Mouse (Mus musculus): ENCODE data around the gene Ndufaf5. TPM values are rescaled to one million over a fixed set of nuclear protein-coding genes. Genes with fewer than 3 reads are reported as not detected.

The Ndufaf5 gene
- polyA plus RNA-seq, 1 experiment from 2014 or later = 49.3 TPM

GRCm38 (mm10) chr2:140200713-140201112 is 30.3 kb downstream of the Ndufaf5 start:
- peaks cover 50% of the 10 kb centered on the region for H3K36me3 ChIP-seq (ENCODE audit: control insufficient read depth, insufficient read depth, low read length)
- no peaks in the 10 kb centered on the region for H3K4me1 ChIP-seq (ENCODE audit: control insufficient read depth, insufficient read depth, low read length)
- WGBS = 91% methylated on average over 2 of the region's 2 CpGs
- ATAC-seq (ENCODE audit: low FRiP score, low TSS enrichment) (no peak), DNase-seq (peak; percentile 43)
- H3K9me3 ChIP-seq (ENCODE audit: control insufficient read depth, low read length) = no peaks in the 10 kb centered on the region
- no peaks in the 10 kb centered on the region for H3K27me3 ChIP-seq (ENCODE audit: control insufficient read depth, insufficient read depth, low read length)
- no peak overlapping the region for H3K4me2 ChIP-seq (ENCODE audit: low read length)
- H3K27ac ChIP-seq (replicated peaks; ENCODE audit: low read depth, low read length) = no peak overlapping the region
- H3K4me3 ChIP-seq (replicated peaks; ENCODE audit: low read depth, low read length) = no peak overlapping the region
- no peak overlapping the region for H3K9ac ChIP-seq (replicated peaks; ENCODE audit: low read length)

GRCm38 (mm10) chr2:140202573-140202972 is 32.1 kb downstream of the Ndufaf5 start:
- Histone ChIP-seq H3K4me3 (replicated peaks; ENCODE audit: low read depth, low read length) (no peak overlapping the region), H3K9me3 (ENCODE audit: control insufficient read depth, low read length) (no peaks in the 10 kb centered on the region), H3K27ac (replicated peaks; ENCODE audit: low read depth, low read length) (no peak overlapping the region), H3K4me2 (ENCODE audit: low read length) (no peak overlapping the region), H3K27me3 (ENCODE audit: control insufficient read depth, insufficient read depth, low read length) (no peaks in the 10 kb centered on the region), H3K36me3 (ENCODE audit: control insufficient read depth, insufficient read depth, low read length) (peaks cover 47% of the 10 kb centered on the region), H3K9ac (replicated peaks; ENCODE audit: low read length) (no peak overlapping the region), H3K4me1 (ENCODE audit: control insufficient read depth, insufficient read depth, low read length) (no peaks in the 10 kb centered on the region)
- WGBS = 94% methylated on average over 5 of the region's 5 CpGs
- DNase-seq (no peak), ATAC-seq (ENCODE audit: low FRiP score, low TSS enrichment) (no peak)

DNA sequence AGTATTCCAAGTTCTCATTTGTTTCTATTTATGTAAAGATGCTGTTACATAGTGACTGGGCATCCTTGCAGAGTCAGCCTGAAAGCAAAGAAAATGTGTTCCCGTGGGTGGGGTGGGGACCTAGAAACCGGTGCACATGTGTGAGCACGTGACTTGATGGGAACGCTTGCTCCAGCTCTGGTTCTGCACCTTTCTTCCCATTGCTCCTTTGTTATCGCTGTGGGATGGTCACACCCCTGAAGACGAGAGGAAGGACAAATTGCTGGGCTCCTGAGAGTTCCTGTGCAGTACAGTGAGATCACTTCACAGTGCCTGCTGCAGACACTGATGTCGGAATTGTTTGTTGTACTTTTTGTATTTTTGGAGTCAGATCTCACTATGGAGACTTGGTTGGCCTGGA is 33.3 kb downstream of the Ndufaf5 start:
- WGBS = 96% methylated on average over 7 of the region's 7 CpGs

DNA sequence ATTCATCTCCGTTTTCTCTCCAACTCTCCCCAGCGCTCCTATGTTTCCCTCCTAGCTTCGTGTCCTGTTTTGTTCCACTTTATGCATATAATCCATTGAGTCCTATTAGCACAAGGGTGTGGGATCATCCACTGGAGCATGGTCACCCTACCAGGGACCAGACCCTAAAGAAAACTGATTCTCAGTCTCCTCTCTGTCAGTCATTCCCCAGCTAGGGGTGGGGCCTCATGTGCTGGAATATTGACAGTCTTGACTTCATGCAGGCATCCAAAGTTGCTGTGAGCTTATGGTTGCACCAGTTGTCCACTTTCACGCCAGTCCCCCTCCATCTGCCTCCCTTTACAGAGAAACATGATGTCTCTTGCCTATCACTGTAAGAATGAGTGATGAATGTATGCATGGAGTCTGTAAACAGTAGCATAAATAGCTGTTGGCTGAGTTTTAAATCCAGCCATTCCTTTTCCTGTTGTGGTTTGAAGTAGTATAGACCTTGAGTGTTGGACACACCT is 44.1 kb downstream of the Ndufaf5 start:
- no peaks in the 10 kb centered on the region for H3K4me1 ChIP-seq (ENCODE audit: control insufficient read depth, insufficient read depth, low read length)
- no peaks in the 10 kb centered on the region for H3K36me3 ChIP-seq (ENCODE audit: control insufficient read depth, insufficient read depth, low read length)
- no peak overlapping the region for H3K27ac ChIP-seq (replicated peaks; ENCODE audit: low read depth, low read length)
- 90% methylated on average over 4 of the region's 4 CpGs for WGBS
- H3K4me2 ChIP-seq (ENCODE audit: low read length) = no peak overlapping the region
- H3K27me3 ChIP-seq (ENCODE audit: control insufficient read depth, insufficient read depth, low read length) = no peaks in the 10 kb centered on the region
- H3K4me3 ChIP-seq (replicated peaks; ENCODE audit: low read depth, low read length) = no peak overlapping the region
- DNase-seq (no peak), ATAC-seq (ENCODE audit: low FRiP score, low TSS enrichment) (no peak)
- no peaks in the 10 kb centered on the region for H3K9me3 ChIP-seq (ENCODE audit: control insufficient read depth, low read length)
- H3K9ac ChIP-seq (replicated peaks; ENCODE audit: low read length) = no peak overlapping the region

More for the DNA sequence above, 33.3 kb downstream of the Ndufaf5 start:
- Histone ChIP-seq H3K9me3 (ENCODE audit: control insufficient read depth, low read length) (no peaks in the 10 kb centered on the region), H3K27ac (replicated peaks; ENCODE audit: low read depth, low read length) (no peak overlapping the region), H3K4me3 (replicated peaks; ENCODE audit: low read depth, low read length) (no peak overlapping the region), H3K9ac (replicated peaks; ENCODE audit: low read length) (no peak overlapping the region), H3K4me1 (ENCODE audit: control insufficient read depth, insufficient read depth, low read length) (no peaks in the 10 kb centered on the region), H3K4me2 (ENCODE audit: low read length) (no peak overlapping the region), H3K36me3 (ENCODE audit: control insufficient read depth, insufficient read depth, low read length) (peaks cover 42% of the 10 kb centered on the region), H3K27me3 (ENCODE audit: control insufficient read depth, insufficient read depth, low read length) (no peaks in the 10 kb centered on the region)
- ATAC-seq (ENCODE audit: low FRiP score, low TSS enrichment) = no peak
- no peak for DNase-seq

GRCm38 (mm10) chr2:140215415-140215814 is 45.0 kb downstream of the Ndufaf5 start:
- Histone ChIP-seq H3K27ac (replicated peaks; ENCODE audit: low read depth, low read length) (no peak overlapping the region), H3K9ac (replicated peaks; ENCODE audit: low read length) (no peak overlapping the region), H3K27me3 (ENCODE audit: control insufficient read depth, insufficient read depth, low read length) (no peaks in the 10 kb centered on the region), H3K4me1 (ENCODE audit: control insufficient read depth, insufficient read depth, low read length) (no peaks in the 10 kb centered on the region), H3K4me2 (ENCODE audit: low read length) (no peak overlapping the region), H3K9me3 (ENCODE audit: control insufficient read depth, low read length) (no peaks in the 10 kb centered on the region), H3K36me3 (ENCODE audit: control insufficient read depth, insufficient read depth, low read length) (no peaks in the 10 kb centered on the region), H3K4me3 (replicated peaks; ENCODE audit: low read depth, low read length) (no peak overlapping the region)
- no peak for ATAC-seq (ENCODE audit: low FRiP score, low TSS enrichment)
- WGBS = 84% methylated on average over 2 of the region's 2 CpGs
- no peak for DNase-seq

GRCm38 (mm10) chr2:140215965-140216364 is 45.5 kb downstream of the Ndufaf5 start:
- DNase-seq (no peak), ATAC-seq (ENCODE audit: low FRiP score, low TSS enrichment) (no peak)
- no peak overlapping the region for H3K27ac ChIP-seq (replicated peaks; ENCODE audit: low read depth, low read length)
- H3K9ac ChIP-seq (replicated peaks; ENCODE audit: low read length) = no peak overlapping the region
- 88% methylated on average over 1 of the region's 1 CpGs for WGBS
- no peaks in the 10 kb centered on the region for H3K9me3 ChIP-seq (ENCODE audit: control insufficient read depth, low read length)
- no peaks in the 10 kb centered on the region for H3K36me3 ChIP-seq (ENCODE audit: control insufficient read depth, insufficient read depth, low read length)
- H3K27me3 ChIP-seq (ENCODE audit: control insufficient read depth, insufficient read depth, low read length) = no peaks in the 10 kb centered on the region
- H3K4me2 ChIP-seq (ENCODE audit: low read length) = no peak overlapping the region
- H3K4me3 ChIP-seq (replicated peaks; ENCODE audit: low read depth, low read length) = no peak overlapping the region
- H3K4me1 ChIP-seq (ENCODE audit: control insufficient read depth, insufficient read depth, low read length) = no peaks in the 10 kb centered on the region

- Histone ChIP-seq H3K4me2 (ENCODE audit: low read length) (no peak overlapping the region), H3K9ac (replicated peaks; ENCODE audit: low read length) (no peak overlapping the region), H3K27me3 (ENCODE audit: control insufficient read depth, insufficient read depth, low read length) (no peaks in the 10 kb centered on the region), H3K4me3 (replicated peaks; ENCODE audit: low read depth, low read length) (no peak overlapping the region), H3K9me3 (ENCODE audit: control insufficient read depth, low read length) (no peaks in the 10 kb centered on the region), H3K4me1 (ENCODE audit: control insufficient read depth, insufficient read depth, low read length) (no peaks in the 10 kb centered on the region), H3K36me3 (ENCODE audit: control insufficient read depth, insufficient read depth, low read length) (no peaks in the 10 kb centered on the region), H3K27ac (replicated peaks; ENCODE audit: low read depth, low read length) (no peak overlapping the region)
- WGBS = 40% methylated on average over 8 of the region's 8 CpGs
- peak; percentile 12 for DNase-seq
- ATAC-seq (ENCODE audit: low FRiP score, low TSS enrichment) = no peak
Observed at GRCm38 (mm10) chr2:140220325-140220724, 49.9 kb downstream of the Ndufaf5 start.

DNA sequence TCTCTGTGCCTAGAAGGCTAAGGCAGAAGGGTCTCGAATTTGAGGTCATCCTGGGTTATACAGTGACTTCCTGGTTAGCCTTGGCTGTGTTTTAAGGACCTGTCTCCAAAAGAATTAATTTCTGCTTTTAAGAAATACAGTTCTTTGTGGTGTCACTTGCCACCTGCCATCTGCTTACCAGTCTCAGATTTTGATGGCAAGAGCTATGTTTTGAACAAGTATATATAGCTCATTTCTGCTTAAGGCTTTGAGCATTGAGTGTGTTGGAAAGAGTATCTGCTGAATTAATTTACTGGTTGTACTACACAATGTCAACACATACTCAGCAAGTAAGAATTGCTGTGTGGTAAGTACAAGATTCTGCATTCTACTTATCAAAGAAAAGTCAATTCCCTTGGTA is 59.8 kb downstream of the Ndufaf5 start:
- no peak overlapping the region for H3K27ac ChIP-seq (replicated peaks; ENCODE audit: low read depth, low read length)
- H3K4me3 ChIP-seq (replicated peaks; ENCODE audit: low read depth, low read length) = no peak overlapping the region
- H3K4me1 ChIP-seq (ENCODE audit: control insufficient read depth, insufficient read depth, low read length) = no peaks in the 10 kb centered on the region

GRCm38 (mm10) chr2:140237245-140237644 is 66.8 kb downstream of the Ndufaf5 start:
- 0 out of 2 replicates have a peak, but pooled peaks have one; percentile 40 for ATAC-seq (ENCODE audit: low FRiP score, low TSS enrichment)
- Histone ChIP-seq H3K27me3 (ENCODE audit: control insufficient read depth, insufficient read depth, low read length) (no peaks in the 10 kb centered on the region; the same call in 1 of the 2 replicates), H3K4me3 (replicated peaks; ENCODE audit: low read depth, low read length) (no peak overlapping the region), H3K9me3 (ENCODE audit: control insufficient read depth, low read length) (no peaks in the 10 kb centered on the region), H3K4me2 (ENCODE audit: low read length) (0 out of 2 replicates have a peak overlapping the region, but pooled peaks have one; percentile 4), H3K36me3 (ENCODE audit: control insufficient read depth, insufficient read depth, low read length) (no peaks in the 10 kb centered on the region), H3K9ac (replicated peaks; ENCODE audit: low read length) (no peak overlapping the region), H3K27ac (replicated peaks; ENCODE audit: low read depth, low read length) (no peak overlapping the region), H3K4me1 (ENCODE audit: control insufficient read depth, insufficient read depth, low read length) (no peaks in the 10 kb centered on the region)
- WGBS = 53% methylated on average over 6 of the region's 6 CpGs
- DNase-seq = peak; percentile 65

More for the DNA sequence above, 59.8 kb downstream of the Ndufaf5 start:
- ATAC-seq (ENCODE audit: low FRiP score, low TSS enrichment) (no peak), DNase-seq (no peak)
- Histone ChIP-seq H3K9me3 (ENCODE audit: control insufficient read depth, low read length) (no peaks in the 10 kb centered on the region), H3K4me2 (ENCODE audit: low read length) (no peak overlapping the region), H3K9ac (replicated peaks; ENCODE audit: low read length) (no peak overlapping the region), H3K36me3 (ENCODE audit: control insufficient read depth, insufficient read depth, low read length) (no peaks in the 10 kb centered on the region), H3K27me3 (ENCODE audit: control insufficient read depth, insufficient read depth, low read length) (no peaks in the 10 kb centered on the region)
- WGBS = 61% methylated on average over 1 of the region's 1 CpGs

Data from midbrain, embryonic 14.5 days (tissue).